Mouse (Mus musculus): Measurements from ENCODE around the gene Pip5k1b.

Pip5k1b gene

GRCm38 (mm10) chr19:24543386-24544350, 12.0 kb downstream of the Pip5k1b start:
- no peak for DNase-seq (ENCODE audit: low read depth)

GRCm38 (mm10) chr19:24542293-24542675, 13.4 kb downstream of the Pip5k1b start:
- DNase-seq (ENCODE audit: low read depth) = no peak

- DNase-seq (ENCODE audit: low read depth) = no peak
These were observed 13.9 kb downstream of the Pip5k1b start for GRCm38 (mm10) chr19:24541669-24542292.

- no peak for DNase-seq (ENCODE audit: low read depth)
These were observed 14.6 kb downstream of the Pip5k1b start for GRCm38 (mm10) chr19:24540952-24541668.

GRCm38 (mm10) chr19:24539041-24539440, 16.6 kb downstream of the Pip5k1b start:
- no peak for DNase-seq (ENCODE audit: low read depth)

- no peak for DNase-seq (ENCODE audit: low read depth)
These were observed 17.5 kb downstream of the Pip5k1b start for GRCm38 (mm10) chr19:24538181-24538580.

- no peak for DNase-seq (ENCODE audit: low read depth)
These were observed 18.0 kb downstream of the Pip5k1b start for GRCm38 (mm10) chr19:24537691-24538090.

- DNase-seq (ENCODE audit: low read depth) = no peak
These were observed 18.8 kb downstream of the Pip5k1b start for GRCm38 (mm10) chr19:24536920-24537319.

- DNase-seq (ENCODE audit: low read depth) = no peak
These were observed 19.4 kb downstream of the Pip5k1b start for GRCm38 (mm10) chr19:24536280-24536679.

- no peak for DNase-seq (ENCODE audit: low read depth)
These were observed 20.5 kb downstream of the Pip5k1b start for GRCm38 (mm10) chr19:24535161-24535560.

- peak; percentile 82 for DNase-seq (ENCODE audit: low read depth)
These were observed 20.9 kb downstream of the Pip5k1b start for GRCm38 (mm10) chr19:24534733-24535132.

- DNase-seq (ENCODE audit: low read depth) = no peak
These were observed 26.6 kb downstream of the Pip5k1b start for GRCm38 (mm10) chr19:24528910-24529561.

GRCm38 (mm10) chr19:24528129-24528730, 27.4 kb downstream of the Pip5k1b start:
- DNase-seq (ENCODE audit: low read depth) = no peak

- DNase-seq (ENCODE audit: low read depth) = no peak
These were observed 28.1 kb downstream of the Pip5k1b start for GRCm38 (mm10) chr19:24527613-24527948.

GRCm38 (mm10) chr19:24526731-24527612, 28.7 kb downstream of the Pip5k1b start:
- no peak for DNase-seq (ENCODE audit: low read depth)

GRCm38 (mm10) chr19:24523476-24524313, 32.0 kb downstream of the Pip5k1b start:
- no peak for DNase-seq (ENCODE audit: low read depth)

- DNase-seq (ENCODE audit: low read depth) = no peak
These were observed 33.7 kb downstream of the Pip5k1b start for GRCm38 (mm10) chr19:24521997-24522396.

- no peak for DNase-seq (ENCODE audit: low read depth)
These were observed 34.5 kb downstream of the Pip5k1b start for GRCm38 (mm10) chr19:24521146-24521545.

- no peak for DNase-seq (ENCODE audit: low read depth)
These were observed 35.8 kb downstream of the Pip5k1b start for GRCm38 (mm10) chr19:24519732-24520409.

Measured in c-Kit-positive CD71-positive TER-119-negative erythroid progenitor cells, embryonic 14.5 days (primary cell).